Mouse (Mus musculus) lung, postnatal 4 days (tissue): ENCODE measurements at regions not wholly inside any gene's neighbourhood (a gene's known extent, or its start where the extent isn't known, plus 50 kb on each side); places are given as distances from the start of the nearest gene placed in this dataset.

Source experiments
- DNase-seq, 2 experiments: peaks; one replicate each; pipeline ENCODE4 v3.0.0; 2021

- DNase-seq = no peak
These were observed 61.0 kb upstream of the Nudt7 start for GRCm38 (mm10) chr8:114072330-114072729.

GRCm38 (mm10) chr8:114074122-114074521 lies 59.2 kb upstream of the Nudt7 start:
- peak in 1 of 2 experiments; percentile 4 for DNase-seq

GRCm38 (mm10) chr8:114076701-114077100 lies 56.7 kb upstream of the Nudt7 start:
- no peak for DNase-seq

- DNase-seq = peak in 1 of 2 experiments; percentile 41
These were observed 52.2 kb upstream of the Nudt7 start for GRCm38 (mm10) chr8:114081049-114081756.

GRCm38 (mm10) chr8:114081757-114082059 lies 51.6 kb upstream of the Nudt7 start:
- DNase-seq = no peak
